Mouse (Mus musculus) CD4-positive, CD25-positive, alpha-beta regulatory T cell, adult 2 months (primary cell): ENCODE measurements around the gene Ccdc190.
A peak's percentile ranks its signal among the peaks of the same experiment; 100 is the strongest.

Experiments
- DNase-seq: peaks from one replicate; pipeline ENCODE4 v3.0.0-alpha.2; 2012; ENCODE audit warnings: low read depth, low spot score

The Ccdc190 gene

GRCm38 (mm10) chr1:169932122-169932746, 3.8 kb downstream of the Ccdc190 start:
- no peak for DNase-seq

GRCm38 (mm10) chr1:169934005-169934725, 5.7 kb downstream of the Ccdc190 start:
- peak; percentile 71 for DNase-seq

- peak; percentile 68 for DNase-seq
Measured at GRCm38 (mm10) chr1:169939345-169939744, 10.9 kb downstream of the Ccdc190 start.

GRCm38 (mm10) chr1:169946004-169946403, 17.6 kb downstream of the Ccdc190 start:
- DNase-seq = no peak

DNA sequence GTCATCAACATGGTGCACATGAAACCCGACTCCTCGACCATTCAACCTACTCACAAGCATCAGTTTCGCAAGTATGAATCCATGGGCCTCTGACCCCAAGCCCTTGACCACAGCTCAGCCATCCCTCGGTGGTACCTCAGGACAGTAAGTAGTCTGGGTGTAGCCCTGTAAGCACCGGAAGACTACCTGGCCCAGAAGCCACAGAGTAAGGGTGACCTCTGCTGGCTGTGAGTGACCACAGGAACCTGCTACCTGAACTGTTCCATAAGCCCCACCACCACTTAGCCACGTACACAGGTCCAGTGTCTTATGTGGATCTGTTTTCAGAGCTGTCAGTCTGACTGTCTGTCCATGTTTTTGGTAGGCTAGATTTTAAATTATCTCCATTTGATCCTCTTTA, 19.2 kb downstream of the Ccdc190 start:
- DNase-seq = no peak

GRCm38 (mm10) chr1:169948280-169948679, 19.8 kb downstream of the Ccdc190 start:
- DNase-seq = no peak

- no peak for DNase-seq
Measured at GRCm38 (mm10) chr1:169948866-169949265, 20.4 kb downstream of the Ccdc190 start.

DNA sequence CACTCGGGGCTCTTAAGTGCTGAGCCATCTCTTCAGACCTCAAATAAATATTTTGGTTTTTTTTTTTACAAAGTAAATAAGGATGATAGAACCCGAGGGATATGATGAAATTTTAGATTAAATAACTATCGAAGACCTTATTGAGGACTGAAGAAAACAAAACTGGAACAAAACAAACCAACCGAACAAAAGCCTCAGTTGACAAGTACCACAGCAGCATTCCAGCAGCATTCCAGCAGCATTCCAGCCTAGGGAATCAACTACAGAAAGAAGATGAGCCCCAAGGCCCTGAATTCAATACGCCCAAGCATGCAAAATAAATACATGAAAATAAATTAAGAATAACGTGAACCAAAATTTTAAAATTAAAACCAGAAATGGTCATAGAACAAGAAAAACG, 21.5 kb downstream of the Ccdc190 start:
- no peak for DNase-seq

- DNase-seq = peak; percentile 10
Measured at GRCm38 (mm10) chr1:169950651-169951050, 22.2 kb downstream of the Ccdc190 start.

- no peak for DNase-seq
Measured at GRCm38 (mm10) chr1:169951561-169951960, 23.1 kb downstream of the Ccdc190 start.

- DNase-seq = no peak
Measured at GRCm38 (mm10) chr1:169952636-169953035, 24.2 kb downstream of the Ccdc190 start.

GRCm38 (mm10) chr1:169953106-169953505, 24.7 kb downstream of the Ccdc190 start:
- no peak for DNase-seq

DNA sequence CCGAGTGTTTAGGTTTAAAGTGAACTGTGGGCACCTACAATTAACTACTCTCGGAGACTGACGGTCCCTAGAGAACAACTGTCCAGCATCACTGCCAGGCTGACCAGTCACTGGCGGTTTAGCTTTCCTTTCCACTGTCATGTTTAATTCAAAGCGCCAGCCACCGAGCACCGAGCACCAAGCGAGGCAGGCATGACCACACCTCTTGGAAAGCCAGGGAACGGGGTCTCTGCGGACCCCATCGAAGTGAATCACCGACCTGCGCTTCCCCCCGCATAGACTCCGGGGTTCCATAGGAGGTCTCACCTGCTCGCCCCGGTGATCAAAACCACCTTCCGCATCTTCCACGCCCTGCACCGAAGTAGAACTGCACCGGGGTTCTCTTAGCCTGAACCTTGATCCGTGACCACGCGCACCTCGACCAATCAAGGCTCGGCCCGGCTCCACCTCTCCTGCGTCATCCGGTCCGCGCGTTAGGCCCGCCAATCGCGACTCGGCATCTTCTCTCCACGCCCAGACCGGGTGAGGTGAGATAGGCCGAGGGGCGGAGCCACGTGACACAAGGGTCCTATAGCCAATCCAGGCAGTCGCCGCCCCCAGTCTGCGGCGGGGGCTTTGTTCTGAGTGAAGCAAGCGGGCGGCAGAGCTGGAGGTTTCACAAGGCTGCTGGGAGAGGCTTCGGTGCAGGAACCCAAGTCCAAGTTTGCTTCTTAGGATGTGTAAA, 40.5 kb downstream of the Ccdc190 start, which contains the start of gene Hsd17b7:
TSS of gene Hsd17b7 (minus strand) at position 450 of the 724 bp plus-strand sequence.
- peak; percentile 99 for DNase-seq

- no peak for DNase-seq
Measured at GRCm38 (mm10) chr1:169969516-169969886, 41.1 kb downstream of the Ccdc190 start.

DNA sequence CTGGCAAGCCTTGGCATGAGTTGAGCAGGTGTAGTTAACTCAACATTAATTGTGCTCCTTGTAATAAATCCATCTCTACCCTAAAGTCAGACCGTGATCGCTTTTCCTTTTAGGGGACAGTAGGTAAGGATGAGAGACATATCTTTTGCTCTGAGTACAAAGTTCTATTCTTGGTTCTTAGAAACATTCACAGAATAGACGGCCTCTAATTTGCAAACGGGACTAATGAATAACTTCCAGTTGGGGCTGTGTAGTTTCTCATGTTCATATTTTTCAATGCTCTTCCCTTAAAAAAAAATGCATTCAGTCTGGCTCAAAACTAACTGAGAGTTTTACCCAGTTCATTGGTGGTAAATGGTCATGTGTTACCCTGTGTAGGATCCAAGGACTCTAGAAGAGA, 42.5 kb downstream of the Ccdc190 start:
- DNase-seq = no peak

GRCm38 (mm10) chr1:169971998-169972397, 43.5 kb downstream of the Ccdc190 start:
- DNase-seq = no peak

DNA sequence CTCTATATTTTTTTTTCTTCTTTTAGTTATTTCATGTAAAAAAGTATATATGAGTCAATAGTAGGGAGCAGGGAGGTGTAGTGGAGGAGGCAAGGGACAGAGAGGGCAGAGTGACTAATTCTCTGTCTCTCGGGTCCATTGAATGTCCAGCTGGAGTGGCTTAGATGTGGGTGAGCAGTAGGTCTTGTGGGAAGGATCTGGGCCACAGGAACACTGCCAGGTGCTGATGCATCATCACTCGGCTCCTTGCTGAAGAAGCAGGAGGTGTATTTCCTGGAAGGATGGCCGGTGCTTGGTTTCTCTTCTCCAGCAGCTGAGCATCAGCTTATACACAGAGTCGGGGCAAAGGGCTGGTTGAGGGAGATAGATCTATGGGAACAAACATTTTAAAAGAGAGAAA, 49.2 kb downstream of the Ccdc190 start:
- no peak for DNase-seq
